Mouse (Mus musculus) frontal cortex, postnatal 36 days (tissue): ENCODE results near the gene Cd6.

Source experiments
- DNase-seq, 2 experiments: peaks; one replicate each; pipeline ENCODE4 v3.0.0; 2022; ENCODE audit warnings: low spot score in 2 of 2

Cd6 gene

GRCm38 (mm10) chr19:10801906-10802305 lies 28.0 kb downstream of the Cd6 start:
- DNase-seq = no peak

GRCm38 (mm10) chr19:10801070-10801469 lies 28.8 kb downstream of the Cd6 start:
- peak; percentile 58 to 83 for DNase-seq

GRCm38 (mm10) chr19:10799155-10799554 lies 30.7 kb downstream of the Cd6 start:
- no peak for DNase-seq

GRCm38 (mm10) chr19:10798576-10798975 lies 31.3 kb downstream of the Cd6 start:
- DNase-seq = no peak

- DNase-seq = no peak
Observed at GRCm38 (mm10) chr19:10794916-10795315, 34.9 kb downstream of the Cd6 start.

GRCm38 (mm10) chr19:10793044-10793443 lies 36.8 kb downstream of the Cd6 start:
- DNase-seq = no peak

GRCm38 (mm10) chr19:10790323-10790722 lies 39.5 kb downstream of the Cd6 start:
- no peak for DNase-seq

GRCm38 (mm10) chr19:10788242-10788641 lies 41.6 kb downstream of the Cd6 start:
- no peak for DNase-seq

GRCm38 (mm10) chr19:10787406-10787805 lies 42.5 kb downstream of the Cd6 start:
- no peak for DNase-seq

GRCm38 (mm10) chr19:10786753-10787152 lies 43.1 kb downstream of the Cd6 start:
- DNase-seq = no peak

GRCm38 (mm10) chr19:10784796-10785459 lies 44.9 kb downstream of the Cd6 start:
- DNase-seq = peak in 1 of 2 experiments; percentile 68

GRCm38 (mm10) chr19:10784061-10784460 lies 45.8 kb downstream of the Cd6 start:
- DNase-seq = no peak

- no peak for DNase-seq
Observed at GRCm38 (mm10) chr19:10783168-10783567, 46.7 kb downstream of the Cd6 start.

GRCm38 (mm10) chr19:10781641-10782040 lies 48.2 kb downstream of the Cd6 start:
- peak; percentile 54 to 75 for DNase-seq

- no peak for DNase-seq
Observed at GRCm38 (mm10) chr19:10776906-10777305, 53.0 kb downstream of the Cd6 start.

GRCm38 (mm10) chr19:10774141-10774540 lies 55.7 kb downstream of the Cd6 start:
- DNase-seq = no peak

GRCm38 (mm10) chr19:10773384-10773783 lies 56.5 kb downstream of the Cd6 start:
- DNase-seq = no peak

GRCm38 (mm10) chr19:10772866-10773265 lies 57.0 kb downstream of the Cd6 start:
- no peak for DNase-seq

GRCm38 (mm10) chr19:10771995-10772394 lies 57.9 kb downstream of the Cd6 start:
- DNase-seq = no peak

- DNase-seq = no peak
Observed at GRCm38 (mm10) chr19:10769429-10770195, 60.2 kb downstream of the Cd6 start.

GRCm38 (mm10) chr19:10768694-10769428 lies 61.0 kb downstream of the Cd6 start:
- no peak for DNase-seq

GRCm38 (mm10) chr19:10767631-10768030 lies 62.2 kb downstream of the Cd6 start:
- DNase-seq = no peak
